Mouse (Mus musculus) testis, adult 2 months (tissue): ENCODE results near the gene Foxd1. TPM values are rescaled to one million over a fixed set of nuclear protein-coding genes. Genes with fewer than 3 reads are reported as not detected.

Experiments
- H3K27ac ChIP-seq: fragments of 200-500 bp; 2 replicates; pipeline ENCODE4 v1.5.1; 2012; ENCODE audit warnings: low read depth, low read length; ENCODE audit not compliant: control insufficient read depth, insufficient read depth
- H3K27me3 ChIP-seq: fragments of 200-500 bp; 2 replicates; pipeline ENCODE4 v1.6.1; 2012; ENCODE audit warnings: mild to moderate bottlenecking, low read length, moderate library complexity; ENCODE audit not compliant: control insufficient read depth, insufficient read depth
- H3K36me3 ChIP-seq: fragments of 200-500 bp; 2 replicates; pipeline ENCODE4 v1.6.1; 2012; ENCODE audit warnings: mild to moderate bottlenecking, low read length; ENCODE audit not compliant: control insufficient read depth, insufficient read depth
- H3K4me1 ChIP-seq: fragments of 200-500 bp; 2 replicates; pipeline ENCODE4 v1.6.1; 2012; ENCODE audit warnings: low read length; ENCODE audit not compliant: control insufficient read depth, insufficient read depth
- H3K4me3 ChIP-seq: fragments of 200-500 bp; 2 replicates; pipeline ENCODE4 v1.5.1; 2012; ENCODE audit warnings: low read depth, mild to moderate bottlenecking, low read length, moderate library complexity, mixed read lengths; ENCODE audit not compliant: control insufficient read depth
- CTCF ChIP-seq: fragments of 200-500 bp; IDR thresholded peaks from 2 replicates; pipeline ENCODE4 v1.5.1; 2012; ENCODE audit warnings: low read depth, mild to moderate bottlenecking, inconsistent platforms, low read length, moderate library complexity; ENCODE audit not compliant: control insufficient read depth, insufficient read depth, insufficient replicate concordance
- POLR2A ChIP-seq: fragments of 200-500 bp; IDR thresholded peaks from 2 replicates; pipeline ENCODE4 v1.6.1; 2012; ENCODE audit warnings: low read depth, mild to moderate bottlenecking, inconsistent platforms, low read length, moderate library complexity; ENCODE audit not compliant: control insufficient read depth
- polyA plus RNA-seq: library from polyadenylated mRNA; depleted of rRNA; stranded (reverse); fragments of >200 nt; gene quantifications from 2 replicates; pipeline ENCODE4 v1.2.3, GENCODE M21; 2012

The Foxd1 gene
- polyA plus RNA-seq, 1 experiment, result not detected

DNA sequence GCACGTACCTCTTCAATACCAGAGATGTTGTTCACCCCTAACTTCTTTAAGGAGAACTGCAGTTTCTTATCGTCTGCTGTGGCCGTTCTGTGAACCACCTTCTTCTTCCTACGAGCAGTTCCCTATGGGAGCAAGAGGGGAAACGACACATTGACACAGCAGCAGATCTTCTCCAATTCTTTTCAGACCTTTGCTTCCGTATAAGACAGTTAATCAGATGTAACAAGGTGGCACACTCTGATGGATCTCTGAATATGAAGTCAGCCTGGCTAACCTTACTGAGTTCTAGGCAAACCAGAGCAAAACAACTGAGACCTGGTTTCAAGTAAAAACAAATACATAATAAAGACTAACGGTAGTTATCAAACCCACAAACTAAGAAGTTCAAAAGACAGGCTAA, 40.4 kb upstream of the Foxd1 start:
- Histone ChIP-seq H3K4me3 (no peak overlapping the region), H3K27ac (no peak overlapping the region), H3K4me1 (no peaks in the 10 kb centered on the region), H3K36me3 (no peaks in the 10 kb centered on the region; the same call in none of the 2 replicates), H3K27me3 (no peaks in the 10 kb centered on the region)
- TF ChIP-seq CTCF, result no peak
- no peak for TF ChIP-seq POLR2A

DNA sequence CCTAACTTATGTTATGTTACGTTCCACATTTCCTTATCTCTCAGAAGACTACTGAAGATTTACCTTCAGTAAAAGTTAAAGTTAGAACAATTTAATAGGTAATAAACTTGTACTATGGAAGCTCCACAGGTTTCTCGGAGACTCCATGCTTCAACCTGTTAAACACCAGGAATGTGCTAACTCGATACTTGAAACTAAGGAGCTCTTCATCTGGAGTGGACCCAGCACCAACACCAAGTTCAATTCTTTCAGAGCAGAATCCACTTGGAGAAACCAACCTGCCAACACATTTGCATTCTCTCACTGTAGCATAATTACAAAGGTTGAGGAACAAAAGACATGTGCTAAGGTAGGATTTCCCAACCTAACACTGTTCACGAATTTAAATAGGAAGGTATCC, 38.9 kb upstream of the Foxd1 start:
- Histone ChIP-seq H3K36me3 (no peaks in the 10 kb centered on the region; the same call in none of the 2 replicates), H3K4me1 (no peaks in the 10 kb centered on the region), H3K27ac (no peak overlapping the region), H3K27me3 (no peaks in the 10 kb centered on the region), H3K4me3 (no peak overlapping the region; the same call in 1 of the 2 replicates)
- TF ChIP-seq POLR2A (no peak), CTCF (no peak)

DNA sequence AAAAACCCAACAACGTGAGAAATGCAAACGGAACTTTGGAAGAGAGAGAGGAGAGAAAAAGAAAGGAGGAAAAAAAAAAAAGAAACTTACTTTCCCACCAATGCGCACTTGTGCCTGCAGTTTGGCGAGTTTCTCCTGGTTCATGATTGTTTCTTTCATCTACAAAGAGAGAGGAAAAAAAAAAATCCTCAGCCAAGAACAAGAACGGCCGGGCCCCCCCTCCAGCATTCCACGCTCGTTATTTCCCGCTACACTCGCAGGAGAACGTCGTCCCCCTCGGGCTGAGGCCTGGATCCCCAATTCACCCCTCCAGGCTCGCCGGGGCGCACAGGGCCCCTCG, 37.9 kb upstream of the Foxd1 start:
- Histone ChIP-seq H3K4me1 (no peaks in the 10 kb centered on the region), H3K27ac (peak overlapping the region; percentile 33; the same call in 1 of the 2 replicates), H3K27me3 (no peaks in the 10 kb centered on the region), H3K36me3 (no peaks in the 10 kb centered on the region; the same call in 1 of the 2 replicates), H3K4me3 (peak overlapping the region; percentile 99)
- no peak for TF ChIP-seq CTCF
- peak; percentile 38; the same call in 1 of the 2 replicates for TF ChIP-seq POLR2A

DNA sequence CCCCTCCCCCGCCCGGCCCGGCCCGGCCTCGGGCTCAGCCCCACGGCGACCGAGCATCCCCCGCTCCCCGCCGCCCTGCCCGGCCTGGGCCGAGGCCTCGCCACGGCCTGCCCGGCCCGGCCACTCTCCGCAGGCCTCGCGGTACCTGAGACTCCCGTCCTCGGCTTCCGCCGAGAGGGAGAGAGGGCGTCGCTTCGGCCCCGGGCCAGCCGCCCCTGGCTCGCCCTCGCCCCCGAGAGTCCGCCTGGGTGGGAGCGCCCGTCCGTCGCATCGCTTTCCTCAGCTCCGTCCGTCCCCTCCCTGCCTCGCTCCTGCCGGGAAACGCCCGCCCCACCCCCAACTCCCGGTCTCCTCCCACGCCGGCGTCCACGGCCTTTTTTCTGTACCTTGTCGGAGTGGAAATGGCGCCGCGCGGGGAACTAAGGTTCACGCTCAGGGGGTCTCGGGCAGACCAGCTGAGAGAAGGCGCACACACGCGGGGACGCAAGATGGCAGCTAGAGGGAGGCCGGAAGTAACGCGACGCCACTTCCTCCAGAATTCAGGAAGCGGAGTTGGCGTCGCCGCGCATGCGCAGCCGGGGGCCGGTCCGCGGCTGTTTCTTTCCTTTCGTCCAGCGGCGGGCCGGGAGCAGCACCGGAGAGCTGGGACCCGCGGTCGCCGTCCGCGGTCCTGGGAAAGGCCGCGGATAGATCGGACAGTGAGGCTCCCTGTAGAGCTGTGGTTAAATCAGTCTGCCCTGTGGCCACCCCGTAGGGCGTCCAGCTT, 37.4 kb upstream of the Foxd1 start, which contains the start of gene Btf3:
Btf3 (minus strand) TSS at position 527 of the 766 bp plus-strand sequence.
- TF ChIP-seq CTCF (0 out of 2 replicates have a peak, but pooled peaks have one; percentile 1), POLR2A (peak; percentile 91)
- no peaks in the 10 kb centered on the region for H3K27me3 ChIP-seq
- H3K4me1 ChIP-seq, result no peaks in the 10 kb centered on the region
- H3K4me3 ChIP-seq, result peak within 1 kb of the TSS; percentile 99
- no peaks in the 10 kb centered on the region for H3K36me3 ChIP-seq
- peak within 1 kb of the TSS; percentile 96 for H3K27ac ChIP-seq

DNA sequence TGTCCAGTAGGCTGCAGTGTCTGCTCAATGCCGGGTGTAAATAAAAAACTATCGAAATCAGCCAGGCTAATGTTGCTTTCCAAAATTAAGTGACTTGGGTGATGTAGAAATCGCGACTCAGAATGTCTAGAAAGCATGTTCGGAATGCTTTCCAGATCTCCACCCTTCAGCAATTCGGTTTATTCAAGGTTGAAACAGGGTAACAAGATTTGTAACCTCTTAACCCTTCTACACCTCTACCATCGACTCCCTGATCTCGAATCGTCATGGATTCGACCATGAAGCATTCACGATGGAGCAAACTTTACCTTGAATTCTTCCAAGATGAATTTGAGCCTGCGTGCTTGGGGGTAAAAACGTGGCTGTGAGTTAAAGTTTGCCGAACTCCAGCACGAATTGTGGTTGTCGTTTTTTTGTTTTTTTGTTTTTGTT, 36.8 kb upstream of the Foxd1 start:
- Histone ChIP-seq H3K27ac (peak overlapping the region; percentile 96), H3K4me1 (no peaks in the 10 kb centered on the region), H3K4me3 (peak overlapping the region; percentile 99), H3K27me3 (no peaks in the 10 kb centered on the region), H3K36me3 (no peaks in the 10 kb centered on the region)
- no peak for TF ChIP-seq CTCF

DNA sequence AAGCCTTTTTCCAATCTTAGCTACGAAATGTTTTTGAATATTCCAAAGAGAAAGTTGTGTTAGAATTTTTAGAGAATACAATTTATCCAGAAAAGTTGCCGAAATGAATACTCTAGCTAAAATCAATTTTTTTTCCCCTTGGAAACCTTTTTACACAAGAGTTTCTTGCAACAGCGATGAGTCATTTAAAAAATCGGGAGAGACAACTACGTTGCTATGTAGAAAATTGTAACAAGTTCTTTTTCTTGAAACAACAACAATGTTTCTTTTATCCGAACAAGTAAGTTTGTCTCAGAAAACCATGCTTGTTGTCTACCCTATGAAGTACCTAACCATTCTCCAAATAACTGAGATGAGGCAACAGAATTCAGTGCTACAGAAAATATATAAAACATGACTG, 36.1 kb upstream of the Foxd1 start:
- no peaks in the 10 kb centered on the region for H3K27me3 ChIP-seq
- no peaks in the 10 kb centered on the region for H3K4me1 ChIP-seq

DNA sequence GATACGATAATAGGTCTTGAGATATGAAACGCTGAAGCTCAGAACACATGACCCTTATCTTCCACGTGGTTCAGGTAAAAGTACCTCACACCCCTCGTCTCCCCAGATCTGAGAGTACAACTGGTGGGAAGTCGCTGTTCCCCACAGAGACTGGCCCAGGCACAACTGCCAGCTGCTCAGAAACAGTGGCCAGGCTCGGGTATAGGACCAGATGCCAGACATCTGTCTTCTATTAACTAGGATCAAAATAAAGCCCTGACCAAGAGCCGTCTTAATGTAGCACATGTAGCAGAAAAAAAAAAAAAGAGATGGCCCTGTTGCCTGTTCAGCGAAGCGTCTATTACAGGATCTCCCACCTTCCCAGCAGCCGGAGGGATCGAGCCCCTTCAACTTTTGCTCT, 29.0 kb upstream of the Foxd1 start:
- no peaks in the 10 kb centered on the region for H3K4me1 ChIP-seq
- H3K27ac ChIP-seq, result no peak overlapping the region
- no peak overlapping the region for H3K4me3 ChIP-seq
- no peaks in the 10 kb centered on the region for H3K36me3 ChIP-seq
- TF ChIP-seq POLR2A (no peak), CTCF (no peak)
- H3K27me3 ChIP-seq, result no peaks in the 10 kb centered on the region

More for the DNA sequence above, 36.1 kb upstream of the Foxd1 start:
- Histone ChIP-seq H3K27ac (no peak overlapping the region), H3K36me3 (no peaks in the 10 kb centered on the region), H3K4me3 (no peak overlapping the region)
- TF ChIP-seq POLR2A (no peak), CTCF (no peak)
